Mouse (Mus musculus): Measurements from ENCODE around the gene Prkca.

Prkca gene

DNA sequence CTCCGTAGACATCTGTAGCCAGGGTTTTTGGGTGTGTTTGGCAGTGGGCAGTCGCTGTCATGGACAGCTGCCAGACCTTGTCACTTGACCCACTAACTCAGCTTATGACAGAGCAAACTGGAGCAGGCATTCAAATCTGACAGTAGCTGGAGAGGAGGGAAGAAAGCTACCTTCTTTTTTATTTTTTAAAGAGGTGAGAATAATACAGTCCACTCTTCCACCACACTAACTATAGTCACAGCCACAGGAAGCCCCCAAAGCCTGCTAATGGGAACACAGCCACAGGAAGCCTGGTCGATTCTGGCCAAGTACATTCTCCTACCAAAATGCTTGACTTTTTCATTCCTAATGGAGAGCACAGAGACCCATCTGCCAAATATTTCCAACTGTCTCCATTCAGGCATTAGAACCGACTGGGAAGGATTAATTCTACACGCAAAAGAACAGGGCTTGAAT is 84.9 kb downstream of the Prkca start:
- DNase-seq, result no peak

DNA sequence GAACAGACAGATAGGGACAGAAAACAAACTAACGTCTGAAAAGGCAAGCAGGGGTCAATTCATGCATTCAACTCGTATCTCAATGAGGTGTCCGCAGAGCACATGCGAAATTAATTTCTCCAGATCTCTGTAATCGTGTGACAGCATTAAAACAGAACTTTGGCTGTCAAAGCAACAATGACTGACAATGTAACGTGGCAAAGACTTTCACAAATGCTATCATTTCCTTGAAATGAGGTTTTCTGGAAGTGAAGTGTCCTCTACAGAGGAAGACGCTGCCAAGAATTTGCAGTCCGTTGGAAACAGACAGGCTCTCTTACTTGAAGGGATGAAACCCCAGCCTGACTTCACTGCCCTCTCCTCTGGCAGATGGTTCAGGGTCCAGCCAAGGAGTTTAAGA is 85.8 kb downstream of the Prkca start:
- DNase-seq, result no peak

DNA sequence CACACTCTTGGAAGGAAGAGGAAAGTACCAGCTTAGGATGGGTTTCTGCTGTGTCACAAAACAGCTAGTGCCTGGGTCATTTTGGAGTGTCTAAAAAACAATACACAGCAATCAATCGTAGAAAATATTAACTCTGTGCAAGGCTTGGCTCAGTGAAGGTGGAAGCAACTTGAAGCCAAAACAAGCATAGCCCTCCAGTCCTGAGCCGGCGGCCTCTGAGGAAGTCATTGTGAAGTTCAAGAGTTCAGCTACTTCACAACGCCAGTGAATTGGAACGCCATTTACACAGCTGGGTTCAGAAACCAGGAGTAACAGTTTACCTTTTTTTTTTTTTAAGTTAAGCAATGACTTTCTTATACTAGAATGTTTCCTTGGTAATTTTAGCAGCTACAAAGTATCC is 89.0 kb downstream of the Prkca start:
- DNase-seq, result no peak

DNA sequence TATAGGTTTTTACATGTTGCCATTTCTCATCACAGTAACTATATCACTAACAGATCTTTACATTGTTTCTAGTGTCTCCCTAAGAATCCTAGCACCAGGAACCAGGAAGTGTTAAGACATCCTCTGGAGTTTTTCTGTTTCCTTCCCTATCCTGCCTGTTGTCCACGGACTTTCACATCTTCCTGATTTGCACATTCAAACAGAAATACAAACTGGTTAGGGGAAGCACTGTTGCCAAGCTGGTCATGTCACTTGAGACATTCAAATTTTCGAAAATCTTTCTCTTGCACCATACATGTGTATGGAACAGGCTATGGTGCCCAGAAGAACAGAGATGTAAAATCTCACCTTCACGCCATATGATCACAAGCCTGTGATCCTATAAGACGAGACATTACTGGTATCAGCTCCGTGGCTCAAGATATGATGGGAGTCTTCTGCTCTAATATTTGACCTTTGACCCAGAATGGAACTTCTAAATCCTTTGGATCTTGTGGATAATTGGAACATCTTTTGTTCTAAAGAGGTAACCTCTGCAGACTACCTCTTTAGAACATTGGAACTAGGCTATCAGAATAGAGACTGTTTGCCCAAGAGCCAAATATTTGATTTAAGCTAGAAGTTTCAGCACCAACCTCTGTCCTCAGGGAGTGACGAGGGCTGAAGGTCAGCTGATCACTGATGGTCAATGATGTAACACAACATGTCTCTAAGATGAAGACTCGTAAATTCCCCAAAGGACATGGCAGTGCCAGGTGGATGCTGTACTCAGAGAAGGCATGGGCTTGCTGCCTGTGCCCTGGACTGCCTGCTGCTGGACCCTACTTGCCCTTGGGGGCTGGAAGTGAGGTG is 91.6 kb downstream of the Prkca start:
- no peak for DNase-seq

DNA sequence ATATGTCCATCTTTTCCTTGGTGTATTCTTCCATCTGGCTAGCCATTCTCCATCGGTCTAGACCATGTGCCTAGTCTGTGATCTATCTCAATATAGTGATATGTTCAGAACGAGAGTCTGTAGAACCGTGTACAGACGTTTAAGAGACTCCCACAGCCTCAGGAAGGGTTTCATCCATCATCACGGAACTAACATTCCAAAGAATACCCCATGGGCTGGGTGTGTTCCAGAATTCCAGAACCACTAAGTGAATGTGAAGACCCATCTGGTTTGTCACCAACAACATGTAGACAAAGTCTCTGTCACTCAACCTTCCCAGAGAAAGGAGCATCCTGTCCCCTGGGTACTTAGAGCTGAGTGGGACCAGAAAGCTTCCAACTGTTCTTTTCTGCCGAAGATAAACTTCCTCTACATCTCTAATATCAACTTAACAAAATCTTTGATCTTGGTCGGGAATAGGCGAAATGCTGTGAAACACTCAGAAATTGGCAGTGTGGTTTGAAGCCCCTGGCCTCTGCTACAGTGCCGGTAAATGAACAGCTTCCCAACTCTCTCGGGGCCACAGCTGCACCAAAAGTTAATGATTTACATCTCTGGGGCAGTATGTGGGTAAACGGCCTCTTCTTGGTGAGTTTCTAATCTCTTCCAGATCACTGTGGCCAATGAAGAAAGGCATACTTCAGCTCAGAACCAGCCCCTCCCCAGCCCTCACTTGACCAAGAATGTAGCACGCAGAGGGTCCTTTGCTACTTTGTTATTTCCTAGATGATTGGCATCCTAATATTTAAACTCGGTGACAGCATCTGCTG is 92.7 kb downstream of the Prkca start:
- DNase-seq, result no peak

DNA sequence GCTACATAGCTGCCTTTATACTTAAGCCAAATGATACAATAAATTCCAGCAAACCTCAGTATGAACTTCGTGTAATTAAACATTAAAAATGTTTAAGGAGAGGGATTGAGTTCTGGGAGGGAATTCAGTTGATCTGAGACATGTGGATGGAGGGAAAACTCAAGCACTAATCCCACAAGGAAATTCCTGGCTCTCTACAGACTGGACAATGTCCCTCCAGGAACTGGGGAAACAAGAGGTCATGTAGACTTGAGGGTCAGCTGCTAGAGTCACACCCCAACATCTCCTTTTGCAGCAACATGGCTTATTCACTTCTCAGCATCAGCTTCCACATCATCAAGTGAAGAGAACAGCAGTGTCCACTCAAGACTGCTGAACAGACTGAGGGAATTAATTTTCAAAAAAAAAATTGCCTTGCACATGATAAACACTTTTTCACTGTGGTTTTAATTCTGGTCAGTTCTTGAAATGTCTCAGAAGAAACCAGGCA is 93.5 kb downstream of the Prkca start:
- no peak for DNase-seq

DNA sequence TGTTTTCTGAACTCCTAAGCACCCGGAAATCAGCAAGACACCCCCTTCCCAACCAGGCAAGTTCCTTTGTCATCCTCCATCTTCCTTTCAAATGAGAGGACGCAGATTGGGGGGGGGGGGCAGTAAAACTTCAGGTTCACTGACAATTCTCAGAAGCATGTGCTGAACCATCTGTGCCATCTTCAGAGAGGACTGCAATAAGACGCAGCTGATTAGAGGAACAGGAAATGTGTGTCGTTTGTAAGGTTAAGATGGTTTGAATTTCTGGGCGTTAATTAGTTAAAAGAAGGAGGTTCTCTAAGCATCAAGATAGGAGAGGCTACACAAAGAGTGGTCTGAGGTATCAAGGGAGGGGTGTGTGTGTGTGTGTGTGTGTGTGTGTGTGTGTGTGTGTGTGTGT is 94.2 kb downstream of the Prkca start:
- no peak for DNase-seq

DNA sequence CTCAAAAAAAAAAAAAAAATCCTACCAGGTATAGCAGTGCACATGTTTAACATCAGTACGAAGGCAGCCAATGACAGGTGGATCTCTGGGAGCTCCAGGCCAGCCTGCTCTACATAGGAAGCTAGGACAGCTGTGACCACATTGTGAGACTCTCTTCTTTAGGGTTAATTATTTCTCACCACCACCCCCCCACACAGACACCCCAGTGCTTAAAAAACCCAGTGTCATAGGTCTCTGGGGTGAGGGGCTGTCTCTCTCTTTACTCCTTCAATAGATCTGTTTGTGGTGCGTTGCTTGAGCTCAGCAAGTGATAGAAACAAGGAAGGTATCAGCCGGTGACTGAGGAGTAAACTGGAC is 94.7 kb downstream of the Prkca start:
- no peak for DNase-seq

DNA sequence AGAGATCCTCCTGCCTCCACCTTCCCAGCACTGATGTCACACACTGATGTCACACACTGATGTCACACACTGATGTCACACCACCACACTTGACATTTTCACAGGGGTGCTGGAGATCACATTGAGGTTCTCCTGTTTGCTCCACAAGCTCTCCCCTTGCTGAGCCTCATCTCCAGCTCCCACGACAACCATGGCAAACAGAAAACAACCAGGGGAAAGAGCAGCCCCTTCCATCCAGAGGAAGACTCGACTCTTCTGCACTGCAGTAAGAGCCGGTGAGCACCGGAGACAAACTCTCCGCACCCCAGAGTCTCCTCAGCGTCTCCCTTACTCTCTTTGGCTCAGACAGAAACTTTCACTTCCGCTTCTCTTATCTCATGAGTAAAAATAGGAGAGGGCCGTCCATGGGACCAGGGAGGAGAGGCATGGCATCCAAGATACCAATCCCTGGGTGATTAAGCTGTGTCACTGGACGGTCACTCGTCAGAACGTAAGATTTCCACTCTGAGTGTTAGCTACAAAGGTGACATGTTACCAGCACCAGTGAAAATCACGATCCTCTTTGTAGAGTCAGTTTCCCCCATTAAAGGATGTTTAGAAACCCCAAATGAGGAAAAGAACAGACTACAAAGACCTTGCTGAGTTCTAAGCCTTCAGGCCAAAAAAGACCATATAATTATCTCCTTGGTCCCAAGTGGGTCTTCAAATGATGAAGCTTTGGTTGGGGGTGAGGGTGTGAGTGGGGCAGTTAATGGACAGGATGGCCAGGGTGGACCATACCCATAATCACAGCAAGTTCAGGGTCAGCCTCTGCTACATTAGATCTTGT is 95.3 kb downstream of the Prkca start:
- DNase-seq, result no peak

DNA sequence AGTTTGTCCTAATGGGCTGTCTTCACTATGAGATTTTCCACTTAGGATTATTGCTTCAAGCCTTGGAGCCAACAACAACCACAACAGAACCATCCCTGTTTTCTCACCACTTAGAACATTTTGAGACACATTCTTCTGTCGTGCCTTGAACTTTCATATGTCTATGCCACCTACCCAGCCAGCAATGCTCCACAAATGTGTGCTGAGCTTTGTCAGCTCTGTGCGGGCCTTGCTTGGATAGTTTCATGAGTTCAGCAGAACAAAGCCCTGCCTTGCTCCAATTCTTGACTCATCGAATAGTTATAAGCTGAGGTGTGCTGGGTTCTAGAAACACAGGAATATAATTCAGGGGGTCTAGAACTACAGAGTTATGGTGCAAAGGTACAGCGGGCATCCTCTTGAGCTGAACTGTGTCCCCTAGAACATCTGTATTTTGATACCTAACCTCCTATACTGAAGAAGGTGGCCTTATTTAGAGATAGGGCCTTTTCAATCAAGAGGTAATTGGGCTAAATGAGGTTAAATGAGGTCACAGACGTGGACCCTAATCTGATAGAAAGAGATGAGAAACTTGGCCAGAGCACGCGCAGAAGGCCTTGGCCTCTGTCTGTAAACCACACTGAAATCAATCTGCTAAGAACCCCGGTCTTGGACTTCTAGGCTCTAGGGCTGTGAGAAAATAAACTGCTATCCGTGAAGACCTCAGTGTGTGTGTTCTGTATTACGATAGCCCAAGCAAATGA is 96.4 kb downstream of the Prkca start:
- no peak for DNase-seq

DNA sequence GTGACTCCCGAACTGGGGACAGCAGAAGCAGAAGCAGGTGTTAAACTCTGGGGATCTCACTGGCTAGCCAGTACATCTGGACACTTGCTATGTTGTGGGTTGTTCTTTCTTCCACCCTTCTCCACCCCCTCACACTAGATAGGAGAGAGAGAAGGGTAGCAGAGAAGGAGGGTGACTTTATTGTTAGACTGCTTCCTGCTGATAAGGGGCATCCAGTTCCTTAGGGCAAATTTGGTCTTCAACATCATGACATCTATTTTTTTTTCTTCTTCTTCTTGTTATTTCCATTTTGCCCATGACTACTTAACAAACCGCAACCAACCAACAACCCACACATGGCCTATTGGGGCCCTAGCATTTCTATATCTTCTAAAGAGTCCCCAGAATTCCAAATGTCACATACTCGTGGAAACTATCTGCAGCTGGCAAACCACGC is 97.4 kb downstream of the Prkca start:
- no peak for DNase-seq

DNA sequence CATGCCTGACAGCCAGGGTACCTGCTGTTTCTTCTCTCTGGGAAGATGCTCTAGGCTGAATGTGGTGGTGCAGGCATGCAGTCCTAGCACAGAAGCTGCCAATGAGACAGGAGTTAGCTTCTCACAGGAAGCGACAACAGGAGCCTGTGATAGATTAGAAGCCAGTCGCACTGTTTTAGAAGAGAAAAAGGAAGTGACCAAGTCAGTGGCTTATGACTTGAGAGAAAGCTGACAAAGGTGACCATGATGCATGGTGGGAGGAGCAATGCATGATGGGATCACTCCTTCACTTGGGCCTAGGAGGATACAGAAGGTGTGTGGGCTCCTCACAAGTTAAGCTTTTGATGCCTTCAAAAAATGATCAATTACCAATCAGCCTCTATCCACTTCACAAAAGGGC is 99.5 kb downstream of the Prkca start:
- DNase-seq, result no peak

DNA sequence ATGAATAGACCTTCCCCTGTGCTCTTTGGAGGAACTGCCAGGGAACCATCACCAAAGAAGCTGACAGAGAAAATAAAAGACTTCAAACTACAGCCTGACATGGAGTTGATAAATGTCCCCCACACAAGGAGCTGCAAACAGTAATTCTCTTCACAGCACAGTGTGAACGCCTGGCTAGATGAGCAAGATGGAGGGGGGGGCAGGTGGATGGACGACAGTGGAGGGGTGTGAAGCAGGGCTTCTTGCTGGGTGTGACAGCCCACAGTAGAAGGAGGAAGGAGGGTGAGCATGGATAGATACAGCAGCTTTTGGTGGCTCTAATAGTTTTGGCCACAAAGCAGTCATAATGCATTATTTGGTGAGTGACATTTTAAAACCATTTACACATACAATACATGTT is 100.1 kb downstream of the Prkca start:
- DNase-seq, result no peak

DNA sequence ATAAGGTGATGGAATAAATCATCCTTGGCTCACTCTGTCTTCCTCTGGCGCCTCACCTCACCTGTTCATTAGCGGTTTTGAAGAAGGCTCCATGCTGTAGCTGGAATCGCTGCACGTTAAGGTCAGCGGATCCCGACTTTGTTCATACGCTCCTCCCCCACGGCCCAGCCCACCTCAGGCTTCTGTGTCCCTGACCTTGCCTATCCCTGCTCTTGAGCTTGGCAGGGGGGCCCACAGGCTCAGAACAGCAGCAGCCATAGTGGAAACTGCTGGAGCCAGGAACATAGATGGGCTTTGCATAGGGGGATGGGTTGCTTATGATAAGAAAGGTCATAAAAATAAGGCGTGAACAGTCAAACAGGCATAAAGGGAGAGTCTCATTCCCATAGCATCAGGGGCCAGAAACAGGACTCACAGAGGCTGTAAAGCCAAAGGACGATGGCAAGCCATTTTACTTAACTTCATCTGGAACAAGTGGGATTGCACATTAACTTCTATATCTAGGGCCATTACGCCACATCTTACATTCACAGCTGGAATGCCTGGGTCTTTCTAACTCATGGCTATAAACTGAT is 102.7 kb downstream of the Prkca start:
- DNase-seq, result no peak

DNA sequence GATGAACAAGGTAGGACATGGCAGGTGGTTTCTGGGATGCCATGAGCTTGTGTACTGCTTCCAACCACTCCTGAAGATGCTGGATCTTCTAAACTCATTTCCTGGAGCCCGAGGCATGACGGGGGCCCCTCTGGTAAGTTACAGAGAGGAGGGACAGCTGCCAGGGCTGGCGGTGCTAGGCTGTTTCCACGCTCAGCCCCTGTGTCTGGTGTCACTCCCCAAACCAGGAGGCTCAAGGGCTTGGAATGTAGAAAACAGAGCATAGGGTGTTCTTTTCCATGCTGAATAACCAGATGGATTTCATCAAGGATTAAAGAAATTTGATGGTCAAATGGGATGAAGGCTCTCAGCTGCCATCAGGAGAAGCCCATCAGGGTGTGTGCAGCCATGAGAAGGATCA is 104.6 kb downstream of the Prkca start:
- DNase-seq, result no peak

DNA sequence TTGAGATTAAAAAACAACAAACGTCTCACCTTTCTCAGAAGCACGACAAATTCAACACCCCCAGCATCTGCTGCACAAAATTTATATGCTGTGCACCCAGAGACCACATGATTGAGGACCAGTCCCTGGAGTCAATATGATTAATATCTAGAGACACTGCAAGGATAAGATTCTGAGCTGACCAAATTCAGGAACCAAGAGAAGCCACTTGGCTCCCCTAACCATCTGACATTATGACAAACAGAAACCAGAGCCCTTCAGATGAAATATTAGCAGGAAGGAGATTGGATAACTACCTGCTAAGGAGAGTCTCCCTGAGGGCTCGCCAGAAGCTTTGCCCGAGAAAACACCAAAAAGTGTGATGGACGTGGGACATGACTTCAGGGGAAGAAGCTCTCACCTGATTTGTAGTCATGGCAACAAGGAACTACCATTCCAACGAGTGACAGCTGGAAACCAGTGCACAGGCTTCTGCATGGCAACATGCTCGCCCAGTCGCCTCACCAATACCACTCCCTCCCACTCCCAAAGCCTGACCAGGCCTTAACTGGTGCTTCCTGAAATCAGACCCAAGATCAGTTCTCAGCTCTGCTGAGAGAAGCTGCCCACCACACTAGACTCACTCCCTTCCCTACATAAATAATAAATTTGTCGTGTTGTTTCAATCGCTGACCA is 106.8 kb downstream of the Prkca start:
- no peak for DNase-seq

DNA sequence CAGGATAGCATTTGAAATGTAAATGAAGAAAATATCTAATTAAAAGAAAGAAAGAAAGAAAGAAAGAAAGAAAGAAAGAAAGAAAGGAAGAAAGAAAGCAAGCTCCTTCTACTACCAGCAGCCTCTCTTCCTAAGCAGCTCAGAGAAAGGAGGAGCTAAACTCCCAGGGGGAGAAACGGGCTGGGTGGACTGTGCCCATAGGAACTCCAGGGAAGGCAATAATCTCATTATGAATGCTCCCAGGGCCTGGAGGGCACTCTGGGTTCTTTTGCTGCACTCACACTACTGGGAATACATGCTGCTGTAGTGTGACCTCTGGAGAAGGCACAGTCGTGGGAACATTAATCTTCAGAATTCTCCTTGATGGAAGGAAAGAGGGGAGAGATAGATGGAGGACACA is 107.5 kb downstream of the Prkca start:
- no peak for DNase-seq

DNA sequence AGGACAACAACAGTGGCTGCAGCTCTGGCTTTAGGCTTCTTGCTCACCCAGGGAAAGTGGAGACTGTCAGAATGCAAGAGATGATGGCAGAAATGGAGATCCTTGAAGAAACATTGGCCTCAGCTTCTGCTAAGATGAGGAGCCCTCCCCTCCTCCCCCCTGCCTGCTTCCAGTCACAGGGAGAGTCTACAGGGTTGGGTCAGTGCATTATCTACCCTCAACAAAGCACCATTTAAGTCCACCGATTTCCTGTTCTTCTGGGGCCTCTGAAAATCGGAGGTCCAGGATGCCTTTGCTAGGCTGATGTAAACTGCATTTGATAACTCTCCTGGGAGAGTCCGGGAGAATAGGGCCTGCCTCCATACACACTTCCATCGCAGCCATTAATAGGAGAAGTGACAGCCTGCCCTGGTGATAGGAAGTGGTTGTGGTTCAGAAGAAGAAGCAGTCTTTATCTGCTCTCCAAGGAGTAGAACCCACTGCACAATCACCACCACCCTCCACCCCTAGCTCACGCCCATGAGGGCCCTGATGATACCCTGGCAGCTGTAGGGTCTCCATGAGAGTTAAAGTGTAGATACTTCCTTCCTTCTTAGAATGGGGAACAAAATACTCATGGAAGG is 108.5 kb downstream of the Prkca start:
- DNase-seq, result no peak

DNA sequence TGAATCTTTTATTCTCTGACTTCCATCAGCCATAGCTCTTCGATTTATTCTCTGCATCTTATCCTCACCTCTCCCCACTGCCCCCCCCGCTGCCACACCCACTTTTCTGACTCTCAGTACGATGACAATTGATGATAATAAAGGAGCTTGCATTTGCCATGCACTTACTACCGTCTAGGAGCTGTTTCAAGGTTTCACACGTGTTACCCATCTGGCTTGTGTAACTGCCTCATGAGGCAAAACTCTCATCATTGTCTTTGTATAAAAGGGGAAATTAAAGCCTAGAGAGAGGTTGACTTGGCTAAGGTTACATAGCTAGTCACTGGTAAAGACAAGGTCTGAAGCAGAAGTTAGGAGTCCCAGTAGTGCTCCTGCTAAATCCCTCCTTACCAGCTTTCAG is 110.7 kb downstream of the Prkca start:
- no peak for DNase-seq

DNA sequence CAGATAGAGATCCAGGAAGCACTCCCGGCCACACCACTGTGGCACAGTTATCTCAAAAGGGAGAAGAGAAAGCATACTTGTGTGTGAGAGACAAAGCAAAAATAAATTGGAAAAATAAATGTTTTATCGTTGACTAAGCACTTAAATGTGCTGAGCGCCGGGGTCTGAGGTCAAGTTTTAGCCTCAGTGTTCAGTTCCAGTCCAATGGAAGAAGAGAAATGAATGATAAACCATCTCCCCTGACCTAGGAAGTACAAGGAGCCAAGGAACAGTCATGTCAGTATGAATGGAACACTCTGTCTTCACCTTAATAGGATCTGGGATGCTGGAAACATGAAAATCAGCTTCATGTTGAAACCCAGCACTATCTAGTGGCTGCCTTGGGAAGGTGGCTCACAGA is 113.6 kb downstream of the Prkca start:
- no peak for DNase-seq
